Mouse (Mus musculus): ENCODE data around the gene Ankrd13d.

- TF ChIP-seq CTCF (IDR thresholded peaks at IDR 0.05; ENCODE audit: insufficient read depth, low read length) (no peak), POLR2A (IDR thresholded peaks at IDR 0.05; ENCODE audit: borderline replicate concordance, extremely low read depth, low read depth, low read length) (no peak)
Observed at GRCm38 (mm10) chr19:4322134-4322533, 39.2 kb upstream of the Ankrd13d start.
